Mouse (Mus musculus): ENCODE results near the gene Zfp287. TPM values are rescaled to one million over a fixed set of nuclear protein-coding genes. Genes with fewer than 3 reads are reported as not detected.
"Not testable (repeated sequence)": the region's sequence is repeated elsewhere in the genome, so short reads cannot be mapped to it uniquely, and the experiment has no call there.

Gene Zfp287
- total RNA-seq (2015; ENCODE audit: low replicate concordance) (0.42 TPM in 1 of 2 replicates, not detected in the other), total RNA-seq (2017; ENCODE audit: low replicate concordance) (0.26 and 0.83 TPM in 2 replicates)

DNA sequence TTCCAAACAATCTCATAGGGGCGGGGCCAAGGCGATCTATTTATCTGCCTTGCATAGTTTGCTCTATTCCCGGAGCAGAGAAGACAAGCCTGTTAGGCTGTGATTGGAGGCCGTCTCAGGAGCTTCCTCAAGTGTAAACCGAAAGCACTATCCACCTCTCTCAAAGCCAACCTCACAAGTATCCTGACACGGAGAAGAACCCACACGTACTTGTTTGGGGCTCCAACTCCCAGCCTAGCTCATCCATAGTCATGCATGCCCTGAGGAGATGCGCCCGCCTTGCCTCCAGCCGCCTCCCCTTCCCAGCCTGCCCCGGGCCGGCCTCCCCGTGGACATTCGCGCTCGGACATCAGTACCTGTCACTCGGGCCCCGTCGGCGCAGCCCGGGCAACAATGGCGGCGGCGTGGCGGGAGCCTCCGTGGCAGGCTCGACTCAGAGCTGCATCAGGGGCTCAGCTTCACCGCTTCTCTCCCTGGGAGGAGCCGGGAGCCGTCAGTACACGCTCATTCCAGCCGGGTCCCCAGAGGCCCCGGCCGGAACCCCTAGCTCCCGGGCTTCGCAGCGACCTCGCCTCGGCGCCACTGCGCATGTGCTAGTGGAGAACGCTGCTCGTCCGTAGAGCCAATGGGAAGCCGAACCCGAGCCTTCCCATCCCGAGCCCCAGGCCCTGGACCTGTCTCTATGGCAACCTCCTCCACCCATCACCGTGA, at the start of gene Zfp287:
Zfp287 (minus strand) TSS at position 595 of the 711 bp plus-strand sequence.
- ATAC-seq (replicated peaks; ENCODE audit: low FRiP score, poor library complexity, severe bottlenecking), result no peak

DNA sequence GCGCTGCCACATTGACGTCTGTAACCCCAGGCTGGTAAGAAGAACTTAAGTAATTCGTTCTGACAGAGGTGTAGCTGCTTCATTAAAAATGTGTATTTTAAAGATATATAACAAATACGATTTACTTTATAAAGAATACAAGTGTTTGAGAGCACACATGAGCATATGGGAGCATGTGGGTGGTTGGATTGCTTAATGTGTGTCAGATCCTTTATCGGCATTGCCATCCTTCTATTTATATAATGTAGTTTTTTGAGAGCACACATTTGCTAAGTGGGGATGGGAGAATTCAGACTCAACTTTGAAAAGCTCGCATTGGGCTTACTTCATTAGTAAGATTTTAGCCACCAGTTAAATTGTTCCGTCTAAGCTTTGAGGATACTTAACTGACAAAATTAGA, 44.8 kb upstream of the Zfp287 start:
- no peak for ATAC-seq (replicated peaks; ENCODE audit: low FRiP score, poor library complexity, severe bottlenecking)

DNA sequence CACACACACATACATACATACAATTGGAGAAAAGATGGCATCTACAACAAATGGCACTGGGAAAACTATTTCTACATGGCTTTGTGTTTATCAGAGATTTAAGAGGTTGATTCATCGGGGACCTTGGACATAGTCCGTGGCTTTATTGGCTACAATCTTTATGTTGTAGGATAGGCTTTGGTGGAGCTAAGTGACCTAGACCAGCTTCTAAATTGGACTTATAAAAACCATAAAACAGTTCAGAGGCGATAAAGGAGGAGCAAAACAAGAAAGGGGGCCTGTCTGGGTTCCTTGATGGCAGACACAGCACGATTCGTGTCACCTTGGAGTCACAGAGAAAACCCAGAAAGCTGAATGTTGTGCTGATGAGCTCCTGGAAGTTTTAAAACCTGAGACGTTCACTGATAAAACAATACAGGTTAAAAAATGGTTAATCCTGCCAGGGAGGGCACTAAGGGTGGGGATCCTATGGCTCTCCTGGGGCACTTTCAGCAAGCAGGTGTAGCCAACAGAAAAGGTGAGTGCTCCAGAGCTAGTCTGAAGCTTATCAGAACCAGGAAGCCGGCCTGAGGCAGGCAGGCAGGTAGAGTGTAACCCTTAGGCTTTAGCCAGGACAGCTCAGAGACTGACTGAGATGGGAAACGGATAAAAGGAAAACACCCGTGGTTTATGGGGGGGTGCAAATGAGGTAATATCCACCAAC, 29.2 kb upstream of the Zfp287 start:
- no peak for ATAC-seq (replicated peaks; ENCODE audit: low FRiP score, poor library complexity, severe bottlenecking)

DNA sequence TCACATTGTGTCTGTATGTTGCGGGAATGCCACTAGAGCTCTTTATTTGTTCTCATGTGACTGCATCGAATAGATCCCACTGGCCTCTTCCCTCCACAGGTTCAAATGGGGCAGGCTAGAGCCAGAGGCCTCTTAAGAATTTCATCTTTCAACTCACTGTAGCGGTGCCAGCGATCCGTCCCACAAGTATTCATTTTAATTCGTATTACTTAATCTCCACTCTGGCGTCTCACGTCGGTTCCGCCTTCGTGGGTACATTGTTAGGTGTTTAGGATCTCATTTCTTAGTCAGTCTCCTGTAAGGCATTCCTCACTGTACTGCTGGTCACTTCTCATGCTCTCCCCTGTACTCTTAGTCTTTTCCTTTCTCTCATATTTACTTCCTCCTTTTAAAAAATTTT, 26.8 kb upstream of the Zfp287 start:
- no peak for ATAC-seq (replicated peaks; ENCODE audit: low FRiP score, poor library complexity, severe bottlenecking)

DNA sequence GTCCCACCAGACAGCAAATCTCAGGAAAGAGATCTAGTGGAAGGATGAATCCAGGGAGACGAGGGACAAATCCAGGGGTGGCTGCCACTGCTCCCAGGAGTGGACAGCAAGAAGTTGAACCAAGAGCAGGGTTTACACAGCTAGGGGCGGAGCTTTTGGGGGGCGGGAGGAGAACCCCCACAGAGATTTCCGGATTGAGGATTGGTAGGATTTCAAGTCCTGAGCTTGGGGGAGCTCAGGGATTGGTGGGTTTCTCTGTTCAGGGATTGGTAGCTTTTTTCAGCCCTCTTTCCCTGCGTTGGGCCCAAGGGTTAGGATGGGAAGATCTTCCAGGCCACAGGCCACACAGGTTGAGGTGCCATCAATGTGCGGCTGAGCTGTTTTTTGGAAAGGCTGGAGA, 26.2 kb upstream of the Zfp287 start:
- ATAC-seq (replicated peaks; ENCODE audit: low FRiP score, poor library complexity, severe bottlenecking), result no peak

DNA sequence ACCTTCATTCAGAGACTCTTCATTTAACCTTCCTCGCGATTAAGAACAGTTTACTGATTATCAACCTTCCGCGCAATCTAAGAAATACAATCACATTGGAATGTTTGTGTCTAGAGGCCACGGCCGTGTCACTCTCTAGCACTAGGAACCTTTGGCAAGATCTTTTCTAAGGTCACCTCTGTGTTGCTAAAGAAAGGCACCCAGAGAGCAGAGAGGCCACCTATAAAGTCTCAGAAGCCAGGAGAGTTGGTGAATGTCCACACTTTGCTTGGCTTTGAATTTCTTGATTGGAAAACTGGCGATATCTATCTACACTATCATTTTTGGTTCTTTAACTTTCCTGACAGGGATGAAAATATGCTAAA, 25.4 kb upstream of the Zfp287 start:
- ATAC-seq (replicated peaks; ENCODE audit: low FRiP score, poor library complexity, severe bottlenecking), result no peak

DNA sequence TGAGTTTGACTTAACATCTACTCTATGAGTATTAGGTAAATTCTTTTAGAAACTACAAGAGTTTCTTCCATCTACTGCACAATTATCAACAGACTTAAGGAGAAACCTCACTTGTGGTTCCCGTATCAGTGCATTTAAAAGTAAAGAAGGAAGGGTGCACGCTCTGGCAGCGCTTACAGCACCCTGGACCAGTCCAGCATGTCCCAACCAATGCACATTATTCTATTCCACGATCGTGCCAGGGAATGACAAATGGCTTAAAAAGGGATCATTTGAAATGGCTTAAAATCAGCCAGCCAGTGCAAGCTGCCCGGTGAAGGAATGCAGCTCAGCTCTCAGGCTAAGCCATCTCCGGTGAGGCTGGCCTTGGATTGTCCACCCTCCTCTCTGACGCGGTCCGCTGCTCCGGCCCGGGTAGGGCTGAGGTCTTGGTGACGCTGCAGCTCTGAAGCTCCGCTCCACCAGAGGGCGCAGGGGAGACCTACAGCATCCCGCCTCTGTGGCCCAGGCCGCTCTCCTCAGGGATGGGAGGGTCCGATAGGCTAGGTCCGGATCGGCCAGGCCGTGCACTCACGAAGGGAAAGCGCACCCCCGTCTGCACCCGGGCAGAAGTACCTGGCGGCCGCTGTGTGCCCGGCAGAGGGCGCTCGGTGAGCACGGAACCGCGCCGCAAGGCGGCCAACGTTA, 24.9 kb upstream of the Zfp287 start:
- peak; percentile 74 for ATAC-seq (replicated peaks; ENCODE audit: low FRiP score, poor library complexity, severe bottlenecking)

DNA sequence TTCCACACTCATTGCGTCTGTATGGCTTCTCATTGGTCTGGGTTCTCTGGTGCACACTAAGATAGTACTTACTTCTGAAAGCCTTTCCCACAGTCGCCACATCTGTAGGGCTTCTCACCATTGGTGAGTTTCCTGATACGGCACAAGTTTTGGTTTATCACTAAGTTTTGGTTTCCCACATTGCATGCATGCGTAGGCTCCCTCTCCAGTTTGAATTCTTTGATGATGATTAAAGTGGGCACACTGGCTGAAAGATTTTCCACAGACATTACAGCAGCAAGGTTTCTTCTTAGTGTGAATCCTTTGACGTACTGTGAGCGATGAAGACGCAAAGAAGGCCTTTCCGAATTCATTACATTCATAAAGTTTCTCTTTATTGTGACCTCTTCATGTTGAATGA, 21.1 kb upstream of the Zfp287 start, which contains the start of gene Gm10428:
Gm10428 (plus strand) TSS at position 321 of the 400 bp plus-strand sequence.
- no peak for ATAC-seq (replicated peaks; ENCODE audit: low FRiP score, poor library complexity, severe bottlenecking)

DNA sequence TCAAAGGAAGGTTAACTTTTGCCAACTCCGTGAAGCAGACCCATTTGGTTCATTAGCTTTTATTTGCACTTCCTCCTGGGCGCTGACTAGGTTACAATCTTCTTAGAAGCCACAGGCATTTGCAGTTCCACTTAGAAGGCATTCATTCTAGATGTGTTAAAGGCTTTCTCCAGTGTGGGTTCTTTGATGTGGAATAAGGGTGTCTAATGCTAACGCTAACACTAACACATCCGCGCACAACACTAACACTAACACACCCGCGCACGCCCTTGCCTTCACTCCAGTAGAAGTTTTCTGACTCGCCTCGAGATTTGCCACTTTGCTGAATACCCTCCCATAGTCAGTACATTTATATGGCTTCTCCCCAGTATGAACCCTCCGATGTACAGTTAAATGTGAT, 20.5 kb upstream of the Zfp287 start:
- no peak for ATAC-seq (replicated peaks; ENCODE audit: low FRiP score, poor library complexity, severe bottlenecking)

DNA sequence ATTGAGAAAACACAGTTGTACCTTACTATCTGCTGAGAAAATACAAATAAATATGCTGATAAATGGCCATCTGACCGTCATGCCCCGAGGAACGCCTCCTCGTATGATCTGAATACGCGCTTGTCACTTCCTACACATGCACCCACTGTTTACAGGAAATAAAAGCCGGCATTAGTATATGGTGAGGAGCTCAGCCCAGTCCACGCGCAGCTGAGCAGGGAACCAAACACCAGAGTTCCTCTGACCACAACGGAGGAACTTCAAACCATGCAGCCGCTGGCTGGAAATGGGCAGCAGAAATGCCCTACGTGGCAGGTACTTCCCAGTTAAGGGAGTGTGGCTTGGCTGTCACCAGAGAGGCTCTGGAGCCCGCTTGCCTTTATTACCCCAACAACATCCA, 17.7 kb upstream of the Zfp287 start:
- ATAC-seq (replicated peaks; ENCODE audit: low FRiP score, poor library complexity, severe bottlenecking), result not testable (repeated sequence)

DNA sequence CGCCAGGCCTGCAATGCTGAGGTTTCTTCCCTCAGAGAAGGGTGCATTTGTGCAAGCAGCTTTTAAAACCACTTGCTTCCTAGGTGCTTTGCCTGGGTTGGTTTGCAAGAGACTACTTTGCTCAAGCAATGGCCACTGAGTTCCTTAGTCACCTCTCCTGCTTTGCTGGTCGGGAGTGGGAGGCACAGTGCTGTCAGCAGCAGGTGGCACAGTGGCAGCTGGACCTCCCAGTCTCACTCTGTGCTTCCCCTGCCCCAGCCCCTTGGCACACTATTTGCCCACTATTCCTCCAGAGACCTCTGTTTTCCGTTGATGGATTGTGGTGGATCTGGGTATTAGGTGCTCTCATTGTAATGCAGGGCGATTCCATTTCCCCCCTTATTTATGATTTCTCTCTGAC, 16.4 kb upstream of the Zfp287 start:
- ATAC-seq (replicated peaks; ENCODE audit: low FRiP score, poor library complexity, severe bottlenecking), result no peak

DNA sequence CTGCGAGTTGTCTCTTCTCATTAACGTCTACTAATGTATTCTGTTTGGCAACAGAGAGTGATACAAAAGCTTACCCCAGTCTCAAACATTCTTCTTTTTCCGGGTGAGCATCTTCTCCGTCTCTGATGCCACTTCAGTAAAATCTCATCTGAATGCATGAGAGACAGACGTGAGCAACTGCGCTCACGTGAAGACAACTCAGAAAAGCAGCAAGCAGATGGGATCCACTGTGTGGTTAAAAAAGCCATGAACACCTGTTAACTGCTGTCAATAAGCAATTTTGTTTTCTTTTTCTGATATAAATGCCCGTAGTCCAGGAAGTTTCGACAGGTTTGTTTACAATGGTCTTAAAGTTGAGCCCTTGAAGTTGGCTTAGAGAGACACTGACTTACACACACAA, 15.5 kb upstream of the Zfp287 start:
- ATAC-seq (replicated peaks; ENCODE audit: low FRiP score, poor library complexity, severe bottlenecking), result no peak

DNA sequence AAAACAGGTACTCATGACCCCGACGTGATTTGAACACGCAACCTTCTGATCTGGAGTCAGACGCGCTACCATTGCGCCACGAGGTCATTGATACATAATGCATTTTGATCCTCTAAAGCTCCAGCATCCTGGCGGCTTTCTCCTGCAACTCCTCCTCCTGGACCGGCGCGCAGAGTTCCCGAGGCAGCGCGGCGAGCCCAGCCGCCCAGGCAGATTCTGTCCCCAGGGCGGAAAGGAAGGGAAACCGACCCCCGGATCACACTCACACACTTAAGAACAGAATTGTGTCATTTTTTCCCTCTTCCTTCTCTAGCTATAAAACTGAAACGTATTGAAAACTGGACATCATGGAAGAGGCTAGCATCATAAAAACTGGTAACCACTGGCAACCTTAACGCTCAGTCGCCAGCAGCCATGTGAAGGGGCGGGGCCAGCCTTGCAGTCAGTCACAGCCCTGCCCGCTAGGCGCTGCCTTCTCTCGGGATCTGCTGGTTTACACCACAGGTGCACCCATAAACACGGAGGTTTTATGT, 14.4 kb upstream of the Zfp287 start:
- no peak for ATAC-seq (replicated peaks; ENCODE audit: low FRiP score, poor library complexity, severe bottlenecking)

DNA sequence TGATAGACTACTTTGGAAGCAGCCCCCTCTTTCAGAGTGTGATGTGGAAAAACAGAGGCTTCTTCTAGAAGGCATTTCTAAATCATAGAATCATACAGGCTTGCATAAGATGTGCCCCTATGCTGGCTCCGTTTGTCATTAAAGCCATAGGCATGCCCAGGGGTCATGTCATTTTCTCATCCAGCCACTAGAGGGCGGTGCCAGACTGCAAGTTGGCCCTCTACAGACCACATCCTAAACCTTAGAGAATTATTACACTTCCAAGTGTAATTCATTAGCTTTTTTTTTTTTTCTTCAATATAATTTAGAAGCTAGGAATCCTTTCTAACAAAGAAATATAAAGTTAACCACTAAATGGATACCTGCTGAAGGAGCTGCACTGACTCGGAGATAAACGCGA, 12.4 kb upstream of the Zfp287 start:
- ATAC-seq (replicated peaks; ENCODE audit: low FRiP score, poor library complexity, severe bottlenecking), result 0 out of 2 replicates have a peak, but pooled peaks have one; percentile 59

DNA sequence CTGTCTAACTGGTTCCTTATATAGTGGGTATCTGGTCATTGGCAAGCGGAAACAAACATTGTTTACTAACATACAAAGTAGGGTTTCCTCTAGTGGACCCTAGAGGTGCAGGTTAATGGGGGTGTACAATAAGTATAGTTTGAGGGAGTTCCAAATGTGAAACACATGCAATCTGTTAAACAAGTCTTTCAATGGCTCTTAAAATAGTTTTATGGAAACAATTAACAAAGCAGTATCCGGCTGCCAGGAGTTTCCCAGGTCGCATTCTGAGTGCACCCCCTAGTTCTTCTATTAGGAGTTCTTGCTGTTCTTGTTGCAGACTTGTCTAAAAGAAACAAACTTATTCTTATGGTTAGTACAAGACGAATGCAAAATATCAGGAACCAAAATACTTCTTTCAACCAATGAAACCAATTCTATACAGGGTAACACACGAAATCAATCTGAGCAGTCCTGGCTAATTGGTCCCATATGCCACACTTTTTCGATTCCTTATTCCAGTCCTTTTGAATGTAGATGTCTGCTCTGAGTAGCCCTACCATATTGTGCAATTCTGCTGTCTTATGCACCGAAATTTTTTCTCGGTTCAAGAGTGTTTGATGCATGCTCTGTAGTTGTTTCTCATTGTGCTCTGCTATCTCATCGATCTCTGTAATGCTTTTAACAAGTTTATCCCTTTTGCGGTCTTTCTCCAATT, 10.7 kb upstream of the Zfp287 start:
- ATAC-seq (replicated peaks; ENCODE audit: low FRiP score, poor library complexity, severe bottlenecking), result no peak

DNA sequence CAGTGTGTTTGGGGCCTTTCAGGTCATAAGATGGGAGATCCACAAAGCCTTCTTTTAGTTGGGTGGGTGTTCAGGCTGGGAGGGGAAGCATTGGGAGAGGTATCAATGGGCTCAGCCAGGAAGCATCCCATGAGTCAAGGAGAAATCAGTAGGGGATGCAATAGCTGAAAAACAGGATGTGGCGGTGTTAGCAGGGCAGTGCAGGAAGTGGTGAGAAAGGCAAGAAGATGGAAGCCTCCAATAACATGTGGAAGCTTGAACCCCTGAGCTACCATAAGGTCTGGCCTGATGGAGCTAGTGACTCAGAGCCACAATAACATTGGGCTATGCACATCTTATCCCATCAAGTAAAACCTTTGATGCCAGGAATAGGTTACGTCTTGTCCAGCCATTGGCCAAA, 9.5 kb upstream of the Zfp287 start:
- ATAC-seq (replicated peaks; ENCODE audit: low FRiP score, poor library complexity, severe bottlenecking), result no peak

DNA sequence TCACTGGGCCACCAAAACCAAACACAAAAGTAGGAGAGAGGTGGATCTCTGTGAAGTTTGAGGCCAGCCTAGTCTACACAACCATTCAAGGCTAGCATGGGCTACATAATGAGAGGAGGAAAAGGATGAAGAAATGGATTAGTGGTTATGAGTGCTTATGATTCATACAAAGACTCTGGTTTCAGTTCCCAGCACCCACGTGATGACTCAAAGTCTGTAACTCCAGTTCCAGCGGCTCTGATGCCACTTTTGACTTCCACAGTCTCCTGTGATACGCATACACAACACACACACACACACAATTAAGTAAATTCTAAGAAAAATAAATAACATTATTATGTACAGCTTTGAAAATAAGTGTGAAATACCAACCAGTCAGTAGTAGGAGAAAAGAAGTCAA, 960 bp upstream of the Zfp287 start:
- no peak for ATAC-seq (replicated peaks; ENCODE audit: low FRiP score, poor library complexity, severe bottlenecking)

DNA sequence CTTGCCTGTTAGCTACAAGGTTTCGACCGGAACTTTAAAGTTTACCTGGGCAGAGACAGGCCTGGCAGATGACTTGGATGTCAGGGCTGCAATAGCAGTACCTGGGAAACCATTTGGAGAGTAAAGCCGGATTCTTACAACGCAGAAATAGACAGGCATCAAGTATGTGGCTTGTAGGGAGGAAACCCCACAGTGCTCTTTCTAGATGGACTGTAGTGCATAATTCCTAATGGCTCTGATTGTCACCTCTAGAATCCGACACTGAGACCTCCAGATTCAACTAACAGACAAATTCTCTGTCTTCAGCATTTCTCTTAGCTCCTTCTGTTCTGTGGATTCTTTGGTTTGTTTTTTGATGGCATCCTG, 300 bp upstream of the Zfp287 start:
- no peak for ATAC-seq (replicated peaks; ENCODE audit: low FRiP score, poor library complexity, severe bottlenecking)

DNA sequence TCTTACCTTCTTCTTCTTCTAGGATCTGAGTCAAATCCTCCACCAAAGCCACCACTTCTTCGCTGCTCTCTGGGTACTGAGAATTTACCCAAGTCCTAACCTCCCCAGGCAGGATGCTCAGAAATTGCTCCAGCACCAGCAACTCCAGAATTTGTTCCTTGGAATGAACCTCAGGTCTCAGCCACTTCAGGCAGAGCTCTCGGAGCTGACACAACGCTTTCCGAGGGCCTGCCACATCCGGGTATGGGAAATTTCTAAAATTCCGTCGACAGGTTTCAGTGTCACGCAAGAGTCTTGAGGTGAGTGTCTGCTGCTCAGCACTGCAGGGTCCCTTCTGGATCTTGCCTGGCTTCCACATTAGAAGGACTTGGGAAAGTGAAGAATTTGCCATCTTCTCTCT, 3.4 kb downstream of the Zfp287 start:
- no peak for ATAC-seq (replicated peaks; ENCODE audit: low FRiP score, poor library complexity, severe bottlenecking)

DNA sequence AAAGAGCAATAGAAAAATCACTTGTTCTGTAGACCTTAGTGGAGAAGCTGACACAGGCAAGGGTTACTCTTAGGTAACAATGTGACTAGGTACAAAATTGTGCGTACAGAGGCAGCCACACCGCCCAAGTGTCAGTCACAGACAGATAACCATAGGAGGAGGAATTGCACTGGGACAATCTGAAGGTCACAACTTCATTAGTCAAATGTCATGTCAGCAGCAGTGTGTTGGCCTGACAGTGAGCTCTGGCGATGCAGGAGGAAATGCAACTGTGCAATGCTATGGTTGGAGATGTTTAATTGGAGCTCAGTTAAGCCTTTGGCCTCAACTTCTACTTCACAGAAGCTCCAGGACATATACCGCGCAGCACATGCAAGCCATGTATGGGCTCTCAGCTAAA, 21.0 kb downstream of the Zfp287 start:
- no peak for ATAC-seq (replicated peaks; ENCODE audit: low FRiP score, poor library complexity, severe bottlenecking)
